Mouse (Mus musculus): ENCODE data around the gene Timd4. TPM values are rescaled to one million over a fixed set of nuclear protein-coding genes. Genes with fewer than 3 reads are reported as not detected.

Gene Timd4
- not detected in 2 replicates for total RNA-seq (2012; rRNA removed)

GRCm38 (mm10) chr11:46810511-46810910 is at the start of gene Timd4:
TSS of gene Timd4 (plus strand) at chr11:46810800.
- DNase-seq (ENCODE audit: low read depth, low spot score): no peak
- no peak for TF ChIP-seq ZC3H11A (IDR thresholded peaks at IDR 0.05; ENCODE audit: borderline replicate concordance, low read depth, low read length)
- no peak for TF ChIP-seq HCFC1 (IDR thresholded peaks at IDR 0.05; ENCODE audit: borderline replicate concordance, insufficient read depth, low read length)
- TF ChIP-seq MAFK (IDR thresholded peaks at IDR 0.05; ENCODE audit: insufficient read depth, low read depth, low read length): no peak
- TF ChIP-seq ZNF384 (IDR thresholded peaks at IDR 0.05; ENCODE audit: low read depth, low read length): no peak
- no peak for TF ChIP-seq CHD2 (IDR thresholded peaks at IDR 0.05; ENCODE audit: low read depth, low read length)
- no peaks in the 10 kb centered on the region for H3K9me3 ChIP-seq (ENCODE audit: control insufficient read depth, insufficient read depth, low read depth, low read length)
- in situ Hi-C loops (cut with MboI; ENCODE audit: low sequenced_read_pairs in 2 of 2, unreplicated experiment in 2 of 2): no loop called here
- H3K4me3 ChIP-seq (ENCODE audit: insufficient read depth in 1 of 2, low read depth in 1 of 2, low read length in 2 of 2, poor library complexity in 1 of 2, severe bottlenecking in 1 of 2): no peak within 1 kb of the TSS
- H3K4me1 ChIP-seq (ENCODE audit: control insufficient read depth in 2 of 2, insufficient read depth in 2 of 2, low read length in 2 of 2, poor library complexity in 1 of 2): 0 out of 4 replicates have a peak, but pooled peaks cover 0 to 1% of the 10 kb centered on the region in 2 experiments
- H3K9ac ChIP-seq (ENCODE audit: insufficient read depth, low read depth, low read length, poor library complexity, severe bottlenecking): no peak within 1 kb of the TSS
- no peak within 1 kb of the TSS for H3K27ac ChIP-seq (ENCODE audit: insufficient read depth, low read depth, low read length, poor library complexity, severe bottlenecking)
- H3K36me3 ChIP-seq (ENCODE audit: control insufficient read depth, insufficient read depth, low read length, poor library complexity, severe bottlenecking): no peaks in the 10 kb centered on the region

GRCm38 (mm10) chr11:46776879-46777278 is 33.7 kb upstream of the Timd4 start:
- in situ Hi-C loops (cut with MboI; ENCODE audit: low sequenced_read_pairs in 2 of 2, unreplicated experiment in 2 of 2): no loop called here

GRCm38 (mm10) chr11:46779811-46780210 is 30.8 kb upstream of the Timd4 start:
- no peak overlapping the region for H3K9ac ChIP-seq (ENCODE audit: insufficient read depth, low read depth, low read length, poor library complexity, severe bottlenecking)
- DNase-seq (ENCODE audit: low read depth, low spot score): no peak
- no peak overlapping the region for H3K27ac ChIP-seq (ENCODE audit: insufficient read depth, low read depth, low read length, poor library complexity, severe bottlenecking)
- H3K36me3 ChIP-seq (ENCODE audit: control insufficient read depth, insufficient read depth, low read length, poor library complexity, severe bottlenecking): no peaks in the 10 kb centered on the region
- in situ Hi-C loops (cut with MboI; ENCODE audit: low sequenced_read_pairs in 2 of 2, unreplicated experiment in 2 of 2): no loop called here
- no peaks in the 10 kb centered on the region for H3K9me3 ChIP-seq (ENCODE audit: control insufficient read depth, insufficient read depth, low read depth, low read length)
- TF ChIP-seq ZC3H11A (IDR thresholded peaks at IDR 0.05; ENCODE audit: borderline replicate concordance, low read depth, low read length) (no peak), MAFK (IDR thresholded peaks at IDR 0.05; ENCODE audit: insufficient read depth, low read depth, low read length) (no peak), HCFC1 (IDR thresholded peaks at IDR 0.05; ENCODE audit: borderline replicate concordance, insufficient read depth, low read length) (no peak), ZNF384 (IDR thresholded peaks at IDR 0.05; ENCODE audit: low read depth, low read length) (no peak), CHD2 (IDR thresholded peaks at IDR 0.05; ENCODE audit: low read depth, low read length) (no peak)
- H3K4me1 ChIP-seq (ENCODE audit: control insufficient read depth in 2 of 2, insufficient read depth in 2 of 2, low read length in 2 of 2, poor library complexity in 1 of 2): no peaks in the 10 kb centered on the region
- no peak overlapping the region for H3K4me3 ChIP-seq (ENCODE audit: insufficient read depth in 1 of 2, low read depth in 1 of 2, low read length in 2 of 2, poor library complexity in 1 of 2, severe bottlenecking in 1 of 2)

More at GRCm38 (mm10) chr11:46776879-46777278, 33.7 kb upstream of the Timd4 start:
- no peak overlapping the region for H3K9ac ChIP-seq (ENCODE audit: insufficient read depth, low read depth, low read length, poor library complexity, severe bottlenecking)
- H3K9me3 ChIP-seq (ENCODE audit: control insufficient read depth, insufficient read depth, low read depth, low read length): no peaks in the 10 kb centered on the region
- TF ChIP-seq ZC3H11A (IDR thresholded peaks at IDR 0.05; ENCODE audit: borderline replicate concordance, low read depth, low read length): no peak
- TF ChIP-seq MAFK (IDR thresholded peaks at IDR 0.05; ENCODE audit: insufficient read depth, low read depth, low read length): peak; percentile 94
- no peaks in the 10 kb centered on the region for H3K36me3 ChIP-seq (ENCODE audit: control insufficient read depth, insufficient read depth, low read length, poor library complexity, severe bottlenecking)
- no peak for DNase-seq (ENCODE audit: low read depth, low spot score)
- no peaks in the 10 kb centered on the region for H3K4me1 ChIP-seq (ENCODE audit: control insufficient read depth in 2 of 2, insufficient read depth in 2 of 2, low read length in 2 of 2, poor library complexity in 1 of 2)
- no peak overlapping the region for H3K4me3 ChIP-seq (ENCODE audit: insufficient read depth in 1 of 2, low read depth in 1 of 2, low read length in 2 of 2, poor library complexity in 1 of 2, severe bottlenecking in 1 of 2)
- no peak overlapping the region for H3K27ac ChIP-seq (ENCODE audit: insufficient read depth, low read depth, low read length, poor library complexity, severe bottlenecking)

GRCm38 (mm10) chr11:46804440-46804839 is 6.2 kb upstream of the Timd4 start:
- no peaks in the 10 kb centered on the region for H3K4me1 ChIP-seq (ENCODE audit: control insufficient read depth in 2 of 2, insufficient read depth in 2 of 2, low read length in 2 of 2, poor library complexity in 1 of 2)
- H3K4me3 ChIP-seq (ENCODE audit: insufficient read depth in 1 of 2, low read depth in 1 of 2, low read length in 2 of 2, poor library complexity in 1 of 2, severe bottlenecking in 1 of 2): no peak overlapping the region
- in situ Hi-C loops (cut with MboI; ENCODE audit: low sequenced_read_pairs in 2 of 2, unreplicated experiment in 2 of 2): no loop called here
- no peaks in the 10 kb centered on the region for H3K9me3 ChIP-seq (ENCODE audit: control insufficient read depth, insufficient read depth, low read depth, low read length)
- no peaks in the 10 kb centered on the region for H3K36me3 ChIP-seq (ENCODE audit: control insufficient read depth, insufficient read depth, low read length, poor library complexity, severe bottlenecking)
- no peak for DNase-seq (ENCODE audit: low read depth, low spot score)
- no peak overlapping the region for H3K27ac ChIP-seq (ENCODE audit: insufficient read depth, low read depth, low read length, poor library complexity, severe bottlenecking)
- no peak for TF ChIP-seq CHD2 (IDR thresholded peaks at IDR 0.05; ENCODE audit: low read depth, low read length)
- TF ChIP-seq ZNF384 (IDR thresholded peaks at IDR 0.05; ENCODE audit: low read depth, low read length): no peak
- TF ChIP-seq MAFK (IDR thresholded peaks at IDR 0.05; ENCODE audit: insufficient read depth, low read depth, low read length): no peak
- no peak for TF ChIP-seq ZC3H11A (IDR thresholded peaks at IDR 0.05; ENCODE audit: borderline replicate concordance, low read depth, low read length)
- TF ChIP-seq HCFC1 (IDR thresholded peaks at IDR 0.05; ENCODE audit: borderline replicate concordance, insufficient read depth, low read length): no peak
- H3K9ac ChIP-seq (ENCODE audit: insufficient read depth, low read depth, low read length, poor library complexity, severe bottlenecking): no peak overlapping the region

- DNase-seq (ENCODE audit: low read depth, low spot score): no peak
- in situ Hi-C loops (cut with MboI; ENCODE audit: low sequenced_read_pairs in 2 of 2, unreplicated experiment in 2 of 2): no loop called here
- Histone ChIP-seq H3K9ac (ENCODE audit: insufficient read depth, low read depth, low read length, poor library complexity, severe bottlenecking) (no peak overlapping the region), H3K4me3 (ENCODE audit: insufficient read depth in 1 of 2, low read depth in 1 of 2, low read length in 2 of 2, poor library complexity in 1 of 2, severe bottlenecking in 1 of 2) (no peak overlapping the region), H3K4me1 (ENCODE audit: control insufficient read depth in 2 of 2, insufficient read depth in 2 of 2, low read length in 2 of 2, poor library complexity in 1 of 2) (0 out of 4 replicates have a peak, but pooled peaks cover 0 to 1% of the 10 kb centered on the region in 2 experiments), H3K9me3 (ENCODE audit: control insufficient read depth, insufficient read depth, low read depth, low read length) (no peaks in the 10 kb centered on the region), H3K27ac (ENCODE audit: insufficient read depth, low read depth, low read length, poor library complexity, severe bottlenecking) (no peak overlapping the region), H3K36me3 (ENCODE audit: control insufficient read depth, insufficient read depth, low read length, poor library complexity, severe bottlenecking) (no peaks in the 10 kb centered on the region)
- no peak for TF ChIP-seq ZC3H11A (IDR thresholded peaks at IDR 0.05; ENCODE audit: borderline replicate concordance, low read depth, low read length)
- no peak for TF ChIP-seq CHD2 (IDR thresholded peaks at IDR 0.05; ENCODE audit: low read depth, low read length)
- no peak for TF ChIP-seq ZNF384 (IDR thresholded peaks at IDR 0.05; ENCODE audit: low read depth, low read length)
- no peak for TF ChIP-seq HCFC1 (IDR thresholded peaks at IDR 0.05; ENCODE audit: borderline replicate concordance, insufficient read depth, low read length)
- TF ChIP-seq MAFK (IDR thresholded peaks at IDR 0.05; ENCODE audit: insufficient read depth, low read depth, low read length): no peak
Observed at GRCm38 (mm10) chr11:46817692-46818091, 7.1 kb downstream of the Timd4 start.
